In the genomic region with DNA sequence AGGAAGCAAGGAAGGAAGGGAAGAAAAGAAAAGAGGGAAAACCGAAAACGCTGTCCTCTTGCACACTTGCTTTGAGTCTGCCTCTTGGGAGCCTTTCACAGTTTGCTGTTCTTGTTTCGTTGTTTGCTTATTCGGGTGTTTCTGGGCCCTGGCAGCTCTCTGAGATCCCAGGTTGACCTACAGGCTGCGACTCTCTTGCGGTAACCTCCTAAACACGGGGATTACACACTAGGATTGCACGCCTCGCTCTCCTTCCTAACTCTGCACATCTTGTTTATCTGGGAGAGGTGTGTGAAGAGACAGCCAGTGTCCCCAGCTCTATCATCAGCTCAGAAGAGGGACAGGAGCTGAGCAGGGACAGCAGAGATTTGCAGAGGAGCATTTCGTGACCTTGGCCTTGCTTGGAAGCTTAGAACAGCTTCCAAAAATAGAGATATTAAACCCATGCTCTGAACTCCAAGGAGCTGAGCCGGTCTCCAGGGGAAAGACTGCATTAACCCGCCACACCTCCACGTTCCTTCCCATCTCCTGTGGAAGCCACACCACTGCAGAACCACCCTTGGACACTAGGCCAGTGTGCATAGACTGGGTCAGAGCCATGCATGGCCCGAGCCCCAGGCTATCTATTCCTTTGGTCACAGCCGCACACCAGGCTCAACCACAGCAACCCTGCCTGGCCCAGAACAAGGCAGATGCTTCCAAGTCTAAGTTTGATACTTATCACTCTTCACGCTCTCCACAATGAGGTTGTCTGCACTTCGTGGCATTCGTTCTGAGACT, we compare ENCODE assay signal across 18 mouse cellular contexts. TPM values are rescaled to one million over a fixed set of nuclear protein-coding genes. Genes with fewer than 3 reads are reported as not detected.
A peak's percentile ranks its signal among the peaks of the same experiment; 100 is the strongest.
DNase-seq lines count a peak whose midpoint lies in the region; ATAC-seq lines count a peak whose summit lies in the region.
"Had no signal": no experiment of that assay in that cellular context is flagged by ENCODE, and none has a peak within 500 bp of the region (broad histone marks: within the 10 kb centered on the region; RNA-seq: fewer than 3 reads in every experiment).

No protein-coding gene starts in this region.

- intact Hi-C loops in gastrocnemius, postnatal 36 days (cut with DNase I), result no loop called here

- peak overlapping the region; percentile 82 for H3K27ac ChIP-seq in heart, embryonic 13.5 days (replicated peaks)
- H3K27ac ChIP-seq in heart, embryonic 15.5 days, result peak overlapping the region; percentile 76
- H3K27ac ChIP-seq in midbrain, embryonic 16.5 days (ENCODE audit: low read length), result no peak overlapping the region
- H3K27ac ChIP-seq: macrophage had no signal

- DNase-seq in gastrocnemius, adult 18-20 months (ENCODE audit: low spot score), result peak; percentile 50
- DNase-seq in gastrocnemius, postnatal 36 days, result no peak
- no peak for DNase-seq in heart, adult 8-10 months (ENCODE audit: low spot score)
- DNase-seq in MN1 (ENCODE audit: low spot score), result peak; percentile 31
- DNase-seq in kidney, postnatal 25 days, result no peak
- DNase-seq: B cell, adult 2 months; cerebellum, adult 11 months; cerebellum, postnatal 25 days; layer of hippocampus, postnatal 36 days; left cerebral cortex, postnatal 4 days; lung, adult 2 months; midbrain, embryonic 14.5 days; thymus, adult 18-20 months had no signal

- peaks cover 36% of the 10 kb centered on the region for H3K4me1 ChIP-seq in heart, embryonic 13.5 days
- peaks cover 31% of the 10 kb centered on the region for H3K4me1 ChIP-seq in heart, embryonic 15.5 days (replicated peaks)
- H3K4me1 ChIP-seq in midbrain, embryonic 16.5 days (ENCODE audit: control insufficient read depth, insufficient read depth, low read length), result no peaks in the 10 kb centered on the region

- no peaks in the 10 kb centered on the region for H3K9me3 ChIP-seq in heart, embryonic 13.5 days
- H3K9me3 ChIP-seq in heart, embryonic 15.5 days (replicated peaks), result no peaks in the 10 kb centered on the region
- no peaks in the 10 kb centered on the region for H3K9me3 ChIP-seq in midbrain, embryonic 16.5 days (replicated peaks; ENCODE audit: control insufficient read depth, low read length, poor library complexity, severe bottlenecking)

- H3K36me3 ChIP-seq in heart, embryonic 13.5 days, result peaks cover 46% of the 10 kb centered on the region
- H3K36me3 ChIP-seq in heart, embryonic 15.5 days, result peaks cover 10% of the 10 kb centered on the region
- H3K36me3 ChIP-seq in midbrain, embryonic 16.5 days (ENCODE audit: control insufficient read depth, insufficient read depth, low read length), result peaks cover 8% of the 10 kb centered on the region

- H3K4me3 ChIP-seq in heart, embryonic 13.5 days, result no peak overlapping the region
- H3K4me3 ChIP-seq in heart, embryonic 15.5 days, result no peak overlapping the region
- H3K4me3 ChIP-seq in midbrain, embryonic 16.5 days (ENCODE audit: low read depth, low read length), result no peak overlapping the region

- peak overlapping the region; percentile 18 for H3K4me2 ChIP-seq in heart, embryonic 13.5 days
- no peak overlapping the region for H3K4me2 ChIP-seq in heart, embryonic 15.5 days
- H3K4me2 ChIP-seq in midbrain, embryonic 16.5 days (ENCODE audit: low read length), result no peak overlapping the region

- ATAC-seq in heart, embryonic 13.5 days (ENCODE audit: extremely low read depth, insufficient number of reproducible peaks, low FRiP score, low TSS enrichment), result no peak
- peak; percentile 43; the same call in 1 of the 2 replicates for ATAC-seq in heart, embryonic 15.5 days (replicated peaks; ENCODE audit: insufficient number of reproducible peaks, insufficient read depth, low FRiP score, low read depth)
- no peak for ATAC-seq in midbrain, embryonic 16.5 days
- ATAC-seq: inflammation-experienced regulatory T-cells, adult 6 months had no signal

- H3K9ac ChIP-seq in heart, embryonic 13.5 days, result peak overlapping the region; percentile 48; the same call in 1 of the 2 replicates
- H3K9ac ChIP-seq in heart, embryonic 15.5 days, result 0 out of 2 replicates have a peak overlapping the region, but pooled peaks have one; percentile 28
- H3K9ac ChIP-seq in midbrain, embryonic 16.5 days (ENCODE audit: low read depth, low read length), result no peak overlapping the region

- WGBS in heart, embryonic 13.5 days, result 41% methylated on average over 18 of the region's 18 CpGs
- WGBS in heart, embryonic 15.5 days, result 50% methylated on average over 18 of the region's 18 CpGs
- 85% methylated on average over 18 of the region's 18 CpGs for WGBS in midbrain, embryonic 16.5 days

- H3K27me3 ChIP-seq in heart, embryonic 13.5 days (replicated peaks), result no peaks in the 10 kb centered on the region
- H3K27me3 ChIP-seq in heart, embryonic 15.5 days, result no peaks in the 10 kb centered on the region
- H3K27me3 ChIP-seq in midbrain, embryonic 16.5 days (ENCODE audit: control insufficient read depth, insufficient read depth, low read depth, low read length), result no peaks in the 10 kb centered on the region

RNA-seq across cellular contexts. Expression of gene Grtp1, which starts 19.3 kb away (rescaled TPM):
- 10 to 100 TPM; 11.5 to 15.0 TPM for total RNA-seq in gastrocnemius, adult 18-20 months (2021)
- total RNA-seq in gastrocnemius, postnatal 36 days (2021), result 10 to 100 TPM; 10.8 to 13.1 TPM
- polyA plus RNA-seq in heart, embryonic 13.5 days (2015; fragmentation: Nextera tagmentation; extraction: Ambion mirVana), result 17.1 and 19.9 TPM in 2 replicates
- 1 to 10 TPM; 3.7 to 6.6 (median 4.6) TPM for total RNA-seq in heart, adult 8-10 months (2022)
- 12.5 and 13.6 TPM in 2 replicates for polyA plus RNA-seq in heart, embryonic 15.5 days (2015; fragmentation: Nextera tagmentation; extraction: Ambion mirVana)
- 16.9 and 19.7 TPM in 2 replicates for polyA plus RNA-seq in midbrain, embryonic 16.5 days (2015; fragmentation: Nextera tagmentation; extraction: Ambion mirVana)

RNA-seq across cellular contexts. Expression of gene Lamp1, which starts 22.1 kb away (rescaled TPM):
- total RNA-seq in gastrocnemius, adult 18-20 months (2021), result 100 to 1,000 TPM; 401 to 443 TPM
- total RNA-seq in gastrocnemius, postnatal 36 days (2021), result 100 to 1,000 TPM; 299 to 317 TPM
- 305 and 332 TPM in 2 replicates for polyA plus RNA-seq in heart, embryonic 13.5 days (2015; fragmentation: Nextera tagmentation; extraction: Ambion mirVana)
- 100 to 1,000 TPM; 413 to 443 (median 429) TPM for total RNA-seq in heart, adult 8-10 months (2022)
- 285 and 316 TPM in 2 replicates for polyA plus RNA-seq in heart, embryonic 15.5 days (2015; fragmentation: Nextera tagmentation; extraction: Ambion mirVana)
- 263 and 294 TPM in 2 replicates for polyA plus RNA-seq in midbrain, embryonic 16.5 days (2015; fragmentation: Nextera tagmentation; extraction: Ambion mirVana)

Comparison
In these comparisons a context has a peak if more than half of its experiments do, and no peak if none do; other contexts are left out.
1. DNase-seq: peak in gastrocnemius, adult 18-20 months (single experiment) and MN1 (single experiment); none in gastrocnemius, postnatal 36 days (0 of 2), heart, adult 8-10 months (single experiment) and kidney, postnatal 25 days (0 of 2).